Mouse (Mus musculus) hematopoietic stem cell, adult 5-6 weeks (primary cell): Measurements from ENCODE around the gene Rnf126. TPM values are rescaled to one million over a fixed set of nuclear protein-coding genes. Genes with fewer than 3 reads are reported as not detected.
A peak's percentile ranks its signal among the peaks of the same experiment; 100 is the strongest.

Experiments
- ATAC-seq, 2 experiments: fragments of 125-278 bp in 1 of 2; replicated peaks in 1 of 2; 2 replicates each; pipeline ENCODE4 v1.8.0; 2016 to 2017; ENCODE audit warnings: inconsistent platforms in 2 of 2, mild to moderate bottlenecking in 2 of 2, moderate number of reproducible peaks in 2 of 2, low read depth in 1 of 2, moderate TSS enrichment in 1 of 2; ENCODE audit not compliant: low FRiP score in 2 of 2, poor library complexity in 2 of 2, severe bottlenecking in 2 of 2, insufficient read depth in 1 of 2, low TSS enrichment in 1 of 2
- total RNA-seq: library from RNA; stranded (forward); fragments of 172-1452, 232-1000 nt; gene quantifications from 2 replicates; pipeline ENCODE4 v1.2.3, GENCODE M21; 2017

Gene Rnf126
- total RNA-seq, 1 experiment from 2014 or later = 21.7 TPM

DNA sequence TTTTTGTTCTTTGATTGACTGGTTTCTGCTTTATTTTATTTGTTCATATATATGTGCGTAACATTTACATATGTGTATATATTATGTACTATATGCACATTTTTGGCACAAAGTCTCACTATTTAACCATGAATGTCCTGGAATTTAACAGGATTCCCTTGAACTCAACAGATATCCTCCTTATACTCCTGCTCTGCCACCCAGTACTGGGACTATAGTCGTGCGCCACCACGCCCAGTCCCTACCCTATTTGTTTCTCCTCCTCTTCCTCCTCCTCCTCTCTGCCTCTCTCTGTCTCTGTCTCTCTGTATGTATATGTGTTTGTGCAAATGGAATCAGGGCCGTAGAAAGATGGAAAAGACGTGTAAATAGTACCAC lies 20.0 kb downstream of the Rnf126 start:
- ATAC-seq = peak in 1 of 2 experiments; percentile 30; a peak in 1 of 4 replicates

DNA sequence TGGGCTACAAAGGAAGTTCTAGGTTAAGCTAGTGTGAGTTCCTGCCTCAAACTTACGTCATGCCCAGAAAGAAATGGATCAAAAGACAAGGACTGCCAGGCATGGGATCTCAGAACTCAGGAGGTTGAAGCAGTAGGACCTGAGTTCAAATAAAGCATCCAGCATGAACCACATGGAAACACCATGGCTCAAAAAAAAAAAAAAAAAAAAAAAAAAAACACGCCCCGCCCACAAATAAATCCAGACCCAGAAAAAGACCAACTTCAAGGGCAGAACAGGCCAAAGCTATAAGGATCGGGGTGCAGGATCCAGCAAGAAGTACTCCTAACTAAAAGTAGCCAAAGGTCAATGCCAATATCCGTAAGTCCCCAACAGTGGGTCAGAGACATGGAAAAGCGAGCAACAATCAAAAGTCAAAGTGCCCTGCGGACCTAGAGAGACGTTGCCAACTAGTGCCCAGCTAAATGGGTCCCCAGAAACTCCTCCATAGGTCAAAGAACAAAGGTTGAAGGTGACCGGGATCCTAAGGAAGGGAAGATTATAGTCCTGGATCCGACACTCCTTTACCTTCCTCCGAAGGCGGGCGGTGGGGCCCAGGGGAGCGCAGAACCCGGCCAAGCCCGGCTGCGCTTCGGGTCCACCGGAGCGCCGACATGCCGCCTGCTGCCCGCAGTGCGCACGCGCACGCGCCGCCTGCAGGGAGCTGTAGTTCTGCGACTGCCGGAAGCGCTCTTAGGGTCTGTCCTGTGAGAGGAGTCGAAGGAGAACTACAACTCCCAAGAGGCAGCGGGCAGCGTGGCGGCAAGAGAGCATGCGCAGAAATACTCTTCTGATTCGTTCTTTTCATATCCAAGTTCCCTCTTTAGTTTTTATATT lies 20.6 kb downstream of the Rnf126 start, which contains the start of gene Polrmt:
Polrmt (minus strand) TSS at position 684 of the 876 bp plus-strand sequence.
- peak; percentile 96 for ATAC-seq

DNA sequence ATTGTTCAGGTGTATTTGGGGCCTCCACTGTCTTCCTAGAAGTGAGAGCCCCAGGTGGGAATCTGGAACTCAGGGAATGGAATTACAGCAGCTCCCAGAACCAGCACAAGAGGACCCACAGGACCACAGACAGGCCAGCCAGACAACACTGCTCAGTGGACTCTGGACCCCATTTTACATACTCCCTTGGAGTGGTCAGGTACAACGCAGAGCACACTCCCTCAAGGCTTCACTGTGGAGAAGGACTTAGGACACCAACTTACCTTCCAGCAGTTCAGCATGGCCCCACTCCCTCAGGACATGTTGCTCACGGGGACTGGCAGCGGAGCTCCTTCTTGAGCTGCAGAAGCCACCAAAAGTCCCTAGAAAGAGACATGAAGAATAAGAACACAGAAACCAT lies 21.3 kb downstream of the Rnf126 start:
- no peak for ATAC-seq

DNA sequence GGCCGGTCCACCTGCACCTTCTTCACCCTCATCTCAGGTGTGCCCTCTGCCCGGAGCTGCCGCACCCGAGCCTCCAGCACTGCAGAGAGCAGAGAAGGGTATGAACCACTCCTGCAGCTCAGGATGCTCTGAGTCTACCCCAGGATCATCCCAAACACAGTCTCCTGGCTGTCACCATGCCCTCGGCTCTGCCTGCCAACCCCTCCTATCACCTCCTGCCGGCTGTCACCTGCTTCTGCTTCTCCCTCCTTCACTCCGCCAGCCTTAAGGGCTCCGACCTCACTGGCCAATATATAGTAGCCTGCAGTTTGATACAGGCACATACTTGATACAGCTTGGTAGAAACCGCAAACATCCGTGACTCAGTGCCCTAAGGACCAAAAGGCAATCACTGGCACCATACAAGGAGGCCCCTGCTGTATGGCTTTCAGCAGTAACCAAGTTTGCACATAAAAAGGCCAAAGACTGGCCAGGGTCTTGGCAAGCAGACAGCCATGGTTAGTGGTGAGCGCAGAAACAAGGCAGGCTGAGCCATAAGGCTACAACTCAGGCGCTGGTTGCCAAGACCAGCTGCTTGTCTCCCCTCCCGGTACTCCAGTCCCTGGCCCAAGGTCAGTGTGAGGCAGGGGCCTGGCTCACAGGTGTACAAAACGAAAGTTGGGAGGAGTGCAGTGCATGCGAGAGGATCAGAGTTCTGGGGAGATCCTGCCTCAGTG lies 22.9 kb downstream of the Rnf126 start:
- ATAC-seq = no peak

DNA sequence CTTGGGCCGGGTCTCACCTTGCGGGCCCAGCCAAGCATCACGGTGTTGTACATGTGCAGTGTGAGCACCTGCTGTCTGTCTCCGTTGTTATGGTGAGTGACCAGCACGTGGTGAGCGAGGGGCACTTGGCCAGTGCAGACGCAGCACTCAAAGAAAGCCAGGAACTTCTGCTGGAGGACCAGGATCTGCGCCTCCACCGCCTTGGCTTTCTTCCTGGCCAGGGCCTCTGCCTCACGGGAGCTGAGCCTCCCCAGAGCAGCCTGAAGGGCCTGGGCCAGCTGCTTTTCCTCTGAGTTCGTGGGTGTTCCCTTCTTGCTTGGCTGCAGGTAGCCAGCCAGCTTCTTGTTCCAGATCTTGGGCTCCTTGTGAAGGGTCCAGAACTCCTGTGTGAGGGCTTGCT lies 23.6 kb downstream of the Rnf126 start:
- no peak for ATAC-seq

DNA sequence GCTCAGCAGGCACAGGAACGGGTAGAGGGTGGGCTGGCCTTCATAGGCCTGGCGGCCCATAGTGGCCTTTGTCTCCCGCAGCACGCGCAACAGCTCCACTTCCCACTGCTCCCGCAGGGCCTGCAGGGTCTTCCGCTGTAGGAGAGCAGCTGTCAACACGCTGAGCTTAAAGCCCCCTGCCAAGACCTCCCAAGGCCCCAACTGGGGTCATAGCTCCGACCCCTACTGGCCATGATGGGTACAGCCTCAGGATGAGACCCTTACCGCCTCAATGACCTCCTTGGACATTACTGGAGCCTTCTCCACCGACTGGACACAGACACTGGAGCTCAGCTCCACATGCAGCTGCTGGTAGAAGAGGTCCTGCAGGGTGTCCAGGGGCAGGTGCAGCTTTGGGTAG lies 25.9 kb downstream of the Rnf126 start:
- ATAC-seq = no peak

DNA sequence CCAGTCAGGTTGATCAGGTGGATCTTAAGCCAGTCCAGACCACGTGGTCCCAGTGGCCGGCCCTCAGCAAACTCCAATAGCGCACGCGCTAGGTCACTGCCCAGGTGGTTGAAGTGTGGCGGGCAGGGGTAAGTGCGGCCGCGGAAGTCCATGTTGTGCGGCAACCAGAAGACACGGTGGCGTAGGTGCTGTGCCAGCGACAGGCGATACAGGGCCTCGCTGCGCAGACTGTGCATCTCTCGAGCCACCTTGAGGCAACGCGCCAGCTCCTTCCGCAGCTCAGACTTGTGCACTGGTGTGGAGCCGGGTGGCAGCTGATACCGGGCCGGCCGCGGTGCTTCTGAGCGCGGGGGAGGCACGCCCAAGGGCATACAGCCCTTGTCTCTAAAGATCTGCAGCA lies 27.5 kb downstream of the Rnf126 start:
- no peak for ATAC-seq

DNA sequence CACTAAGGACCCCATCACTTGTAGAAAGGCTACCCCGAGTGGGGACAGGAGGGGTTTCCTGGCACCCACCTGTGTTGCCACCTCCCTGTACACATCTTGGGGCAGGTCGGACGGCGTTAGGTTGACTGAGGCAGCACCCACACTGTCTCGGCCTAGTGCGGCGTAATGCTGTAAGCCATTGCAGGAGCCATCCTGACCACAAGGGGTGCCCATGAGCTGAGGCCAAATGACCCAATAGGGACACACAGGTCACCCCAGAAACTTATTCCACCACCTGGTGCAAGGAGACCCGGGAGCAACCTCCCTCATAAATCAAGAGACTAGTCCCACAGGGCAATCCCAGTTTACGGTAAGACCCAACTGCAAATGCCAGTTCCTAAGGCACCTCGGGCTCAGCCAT lies 28.5 kb downstream of the Rnf126 start:
- ATAC-seq = peak in 1 of 2 experiments; percentile 36; a peak in 1 of 4 replicates

DNA sequence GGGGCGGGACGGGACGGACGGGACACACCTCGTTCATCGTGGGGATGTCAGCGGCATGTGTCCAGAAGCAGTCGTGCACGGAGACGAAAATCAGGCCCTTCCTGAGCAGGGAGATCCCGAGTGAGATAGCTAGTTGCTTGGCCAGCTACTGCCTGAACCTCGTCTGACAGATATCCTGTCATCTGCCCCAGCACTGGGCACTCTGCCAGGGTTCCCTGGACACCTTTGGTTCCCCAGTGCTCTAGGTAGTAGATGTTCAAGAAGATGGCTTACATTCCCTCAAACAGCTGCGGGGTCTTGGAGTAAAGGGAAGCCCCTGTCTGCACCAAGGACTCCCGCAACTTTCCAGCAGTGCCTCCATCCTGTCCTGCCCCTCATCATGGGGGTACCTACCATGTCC lies 30.0 kb downstream of the Rnf126 start:
- no peak for ATAC-seq

DNA sequence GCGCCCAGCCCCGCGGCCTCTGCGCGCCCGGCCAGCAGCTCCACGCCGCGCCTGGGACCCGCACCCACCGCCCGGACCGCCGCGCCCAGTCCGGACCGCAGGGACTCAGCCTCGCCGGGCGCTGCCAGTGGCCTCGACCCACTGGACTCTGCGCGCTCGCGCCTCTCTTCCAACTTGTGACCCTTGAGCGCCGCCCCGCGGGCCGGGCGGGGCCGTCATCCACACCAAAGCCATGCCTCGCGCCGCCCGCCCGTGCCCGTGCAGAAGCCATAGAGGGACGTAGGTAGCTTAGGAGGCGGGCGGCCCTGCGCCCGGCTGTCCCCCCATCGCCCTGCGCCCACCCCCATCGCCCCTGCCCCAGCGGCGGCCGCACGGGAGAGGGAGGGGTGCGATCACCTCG lies 31.4 kb downstream of the Rnf126 start:
- ATAC-seq = no peak

DNA sequence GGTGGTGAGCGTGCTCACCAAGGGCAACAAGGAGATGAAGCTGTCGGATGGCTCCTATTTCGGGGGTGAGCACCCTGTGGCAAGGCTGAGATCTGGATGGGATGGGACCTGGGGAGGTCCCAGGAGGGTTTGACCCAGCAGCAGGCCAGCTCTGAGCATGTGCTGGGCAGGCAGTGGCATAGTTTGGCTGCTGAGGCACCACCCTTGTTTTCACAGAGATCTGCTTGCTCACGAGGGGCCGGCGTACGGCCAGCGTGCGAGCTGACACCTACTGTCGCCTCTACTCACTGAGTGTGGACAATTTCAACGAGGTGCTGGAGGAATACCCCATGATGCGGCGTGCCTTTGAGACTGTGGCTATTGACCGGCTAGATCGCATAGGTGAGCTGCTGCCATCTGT lies 32.9 kb downstream of the Rnf126 start:
- ATAC-seq = no peak

DNA sequence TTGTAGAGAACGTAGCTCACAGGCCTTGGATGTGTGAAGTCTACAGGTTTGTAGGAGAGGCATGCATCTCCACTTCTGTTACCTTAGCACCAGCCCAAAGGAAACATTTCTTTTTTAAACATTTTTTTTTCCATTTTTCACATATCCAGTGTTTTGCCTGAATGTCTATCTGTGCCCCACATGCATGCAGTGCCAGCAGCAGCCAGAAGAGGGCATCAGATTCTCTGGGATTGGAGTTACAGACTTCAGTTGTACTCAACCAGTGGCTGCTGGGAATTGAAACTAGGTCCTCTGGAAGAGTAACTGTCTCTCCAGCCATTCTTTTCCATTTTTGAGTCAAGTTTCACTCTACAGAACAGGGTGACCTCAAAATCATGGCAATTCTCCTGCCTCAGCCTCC lies 34.3 kb downstream of the Rnf126 start:
- ATAC-seq = no peak

DNA sequence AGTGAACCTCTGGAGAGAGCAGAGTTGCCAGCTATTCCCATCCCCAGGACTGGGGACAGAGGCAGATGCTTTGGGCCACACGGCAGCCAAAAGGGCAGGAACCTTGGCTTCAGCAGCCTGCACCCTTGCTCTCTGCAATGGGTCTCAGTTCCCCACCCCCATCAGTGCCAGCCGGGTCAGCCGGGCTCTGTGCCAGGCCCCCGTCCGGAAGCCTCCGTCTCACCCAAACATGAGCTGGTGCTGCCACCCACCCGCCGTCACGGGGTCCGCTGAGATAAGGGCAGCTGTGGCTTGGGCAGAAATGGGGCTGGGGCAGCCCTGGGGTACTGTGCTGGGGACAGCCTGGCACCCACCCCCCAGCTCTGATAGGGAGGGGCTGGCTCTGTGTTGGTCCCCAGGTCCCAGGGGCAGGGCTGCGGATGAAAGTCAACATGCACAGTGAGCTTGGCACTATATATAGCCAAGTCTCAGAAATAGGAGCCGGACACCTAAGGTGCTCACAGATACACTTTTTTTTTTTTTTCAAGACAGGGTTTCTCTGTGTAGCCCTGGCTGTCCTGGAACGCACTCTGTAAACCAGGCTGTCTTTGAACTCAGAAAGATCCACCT lies 37.3 kb downstream of the Rnf126 start:
- ATAC-seq = 0 out of 4 replicates have a peak, but pooled peaks of 1 of the 2 experiments have one; percentile 19

DNA sequence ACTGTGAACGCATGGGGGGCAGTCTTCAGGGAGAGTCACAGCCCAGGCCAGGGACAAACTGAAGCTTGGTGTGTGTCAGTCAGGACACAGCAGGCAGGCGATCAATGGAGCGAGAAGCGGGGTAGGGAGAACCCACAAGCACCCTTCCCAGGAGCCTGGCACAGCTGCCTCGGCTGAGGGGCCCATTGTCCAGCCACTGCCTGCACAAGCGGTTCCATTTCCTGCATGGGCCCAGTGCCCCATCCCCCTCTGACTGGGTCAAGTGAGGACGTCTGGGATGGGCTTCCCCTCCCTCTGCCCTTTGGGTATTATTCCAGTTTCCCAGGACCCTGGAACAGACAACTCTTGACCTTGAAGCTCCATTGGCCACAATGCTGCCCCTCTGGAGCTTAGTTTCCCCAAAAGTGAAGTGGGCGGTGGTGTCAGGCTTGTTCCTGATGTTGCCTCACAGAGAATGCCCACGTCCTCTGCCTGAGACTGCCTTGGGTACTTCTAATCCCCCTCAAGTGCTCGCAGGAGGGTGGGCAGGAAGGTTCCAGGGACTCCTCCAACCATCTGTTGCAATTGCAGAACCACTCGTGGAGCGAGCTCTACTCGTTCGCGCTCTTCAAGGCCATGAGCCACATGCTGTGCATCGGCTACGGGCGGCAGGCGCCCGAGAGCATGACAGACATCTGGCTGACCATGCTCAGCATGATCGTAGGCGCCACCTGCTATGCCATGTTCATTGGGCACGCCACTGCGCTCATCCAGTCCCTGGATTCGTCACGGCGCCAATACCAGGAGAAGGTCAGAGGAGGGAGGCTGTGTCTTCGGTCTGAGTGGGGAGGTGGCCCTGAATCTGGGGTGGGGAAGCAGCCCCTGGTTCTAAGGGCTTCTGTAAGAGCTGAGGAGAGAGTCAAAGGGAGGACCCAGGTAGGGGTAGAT lies 38.2 kb downstream of the Rnf126 start:
- no peak for ATAC-seq

DNA sequence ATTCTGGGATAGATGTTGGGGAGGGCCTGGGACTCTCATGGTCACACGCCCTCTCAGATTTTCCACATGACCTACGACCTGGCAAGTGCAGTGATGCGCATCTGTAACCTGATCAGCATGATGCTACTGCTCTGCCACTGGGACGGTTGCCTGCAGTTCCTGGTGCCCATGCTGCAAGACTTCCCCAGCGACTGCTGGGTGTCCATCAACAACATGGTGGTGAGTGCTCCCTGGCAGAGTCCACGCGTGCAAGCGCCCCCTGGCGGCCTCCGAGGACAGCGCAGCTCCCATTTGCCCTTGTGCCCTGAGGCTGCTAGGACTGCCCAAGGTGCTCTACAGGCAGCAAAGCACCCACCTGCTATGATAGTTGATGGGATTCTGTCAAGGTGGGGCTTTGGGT lies 40.7 kb downstream of the Rnf126 start:
- ATAC-seq = peak in 1 of 2 experiments; percentile 62; a peak in 2 of 4 replicates

DNA sequence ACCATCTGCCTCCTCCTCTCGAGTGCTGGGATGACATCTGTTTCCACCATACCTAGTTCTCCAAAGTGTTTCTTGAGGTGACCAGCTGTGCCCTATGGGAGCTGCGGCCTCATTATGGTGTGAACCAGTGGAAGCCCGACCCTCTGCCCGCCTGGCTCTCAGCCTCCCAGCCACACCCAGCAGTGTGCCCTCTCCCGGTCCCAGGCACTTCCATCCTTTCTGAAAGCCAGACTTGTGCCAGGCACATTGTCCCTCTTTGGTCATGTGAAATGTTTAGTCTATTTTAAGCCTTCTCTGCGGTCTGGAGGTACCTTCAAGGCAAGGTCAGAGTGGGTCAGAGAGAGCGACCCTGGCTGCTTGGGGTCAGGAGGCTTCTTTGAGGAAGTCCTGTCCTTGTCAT lies 43.1 kb downstream of the Rnf126 start:
- no peak for ATAC-seq

DNA sequence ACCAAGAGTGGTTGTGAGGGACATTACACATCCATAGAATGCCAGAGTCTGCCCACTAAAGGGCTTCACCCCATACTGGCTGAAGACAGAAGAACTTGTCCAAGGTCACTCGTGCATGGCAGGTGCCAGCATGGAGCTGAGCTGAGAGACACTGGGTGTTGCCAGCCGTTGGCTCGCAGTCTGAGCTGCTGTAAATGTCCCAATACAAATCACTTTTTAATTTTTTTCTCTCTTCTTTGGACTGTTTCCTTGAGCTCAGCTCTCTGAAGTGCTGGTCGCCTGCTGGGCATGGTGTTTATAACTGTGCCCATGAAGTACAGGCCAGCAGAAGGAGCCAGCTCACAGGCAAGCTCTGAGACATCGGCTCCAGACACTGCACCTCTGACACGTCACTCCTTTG lies 43.7 kb downstream of the Rnf126 start:
- ATAC-seq = no peak
